Mouse (Mus musculus) neural tube, embryonic 10.5 days (tissue): Measurements from ENCODE around the gene Foxm1.

Experiments
- DNase-seq: peaks from one replicate; pipeline ENCODE4 v3.0.0-alpha.2; 2017; ENCODE audit warnings: low spot score; ENCODE audit errors: extremely low spot score

The Foxm1 gene

GRCm38 (mm10) chr6:128362381-128363006, at the start of gene Foxm1, which contains the start of gene Rhno1:
TSS of gene Foxm1 (plus strand) at chr6:128362967.
TSS of gene Rhno1 (minus strand) at chr6:128362911.
- peak; percentile 92 for DNase-seq

- no peak for DNase-seq
Measured at GRCm38 (mm10) chr6:128314796-128315195, 48.0 kb upstream of the Foxm1 start.

GRCm38 (mm10) chr6:128315597-128315996, 47.2 kb upstream of the Foxm1 start:
- DNase-seq, result no peak

DNA sequence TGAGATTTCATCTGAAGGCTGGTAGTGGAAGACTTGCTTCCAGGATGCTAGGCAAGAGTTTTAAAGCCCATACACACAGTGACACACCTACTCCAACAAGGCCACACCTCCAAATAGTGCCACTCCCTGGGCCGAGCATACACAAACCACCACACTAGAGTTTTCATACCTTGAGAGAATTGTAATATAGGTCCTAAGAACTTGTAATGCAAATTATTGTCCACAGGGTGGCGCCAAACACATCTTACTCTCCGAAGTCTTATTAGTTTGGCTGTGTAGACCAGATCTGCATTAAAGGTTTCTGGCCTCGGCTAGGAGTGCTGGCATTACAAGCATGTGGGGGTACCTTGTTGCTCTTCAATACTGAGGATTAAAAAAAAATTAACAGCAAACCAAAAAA, 44.5 kb upstream of the Foxm1 start:
- DNase-seq, result peak; percentile 50

- peak; percentile 57 for DNase-seq
Measured at GRCm38 (mm10) chr6:128334397-128335124, 28.2 kb upstream of the Foxm1 start.

- DNase-seq, result no peak
Measured at GRCm38 (mm10) chr6:128337467-128337866, 25.3 kb upstream of the Foxm1 start.

DNA sequence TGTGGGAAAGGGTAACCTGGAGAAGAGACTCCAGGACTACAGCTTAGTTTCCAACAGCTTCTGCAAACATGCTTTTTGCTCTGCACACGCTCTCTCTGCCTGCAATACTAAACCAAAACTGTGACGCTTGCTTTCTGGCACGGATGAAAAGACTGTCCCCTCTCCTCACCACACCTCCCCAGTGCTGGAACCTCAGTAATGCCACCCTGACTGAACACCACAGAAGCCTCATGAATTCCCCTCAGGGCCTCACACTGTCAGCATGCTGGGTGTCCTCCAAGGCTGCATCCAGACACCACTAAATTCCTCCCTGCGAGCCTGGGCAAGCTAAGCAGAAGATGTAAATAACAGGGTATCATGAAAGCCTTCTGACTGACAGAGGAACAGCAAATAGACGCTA, 23.9 kb upstream of the Foxm1 start:
- DNase-seq, result no peak

GRCm38 (mm10) chr6:128341956-128342723, 20.6 kb upstream of the Foxm1 start:
- no peak for DNase-seq

- DNase-seq, result no peak
Measured at GRCm38 (mm10) chr6:128345623-128346022, 17.1 kb upstream of the Foxm1 start.

GRCm38 (mm10) chr6:128346782-128347181, 16.0 kb upstream of the Foxm1 start:
- no peak for DNase-seq

DNA sequence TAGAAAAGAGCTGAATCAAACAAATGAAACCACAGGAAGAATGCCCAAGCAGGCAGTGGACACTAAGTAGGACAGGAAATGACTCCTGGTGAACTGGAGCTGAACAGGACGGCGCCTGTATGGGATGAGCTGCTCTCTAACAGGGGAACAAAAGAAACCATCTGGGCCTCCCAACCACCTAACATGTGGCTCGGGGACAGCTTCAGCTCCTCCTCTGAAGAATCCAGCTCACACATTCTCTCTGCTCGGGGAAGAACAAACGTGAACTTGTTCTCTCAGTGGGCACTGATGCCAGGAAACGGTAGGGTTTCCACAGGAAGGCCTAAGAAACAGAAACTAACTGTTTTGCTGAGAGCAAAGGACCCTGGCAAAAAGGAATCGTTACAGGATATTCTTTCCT, 13.1 kb upstream of the Foxm1 start:
- DNase-seq, result no peak

DNA sequence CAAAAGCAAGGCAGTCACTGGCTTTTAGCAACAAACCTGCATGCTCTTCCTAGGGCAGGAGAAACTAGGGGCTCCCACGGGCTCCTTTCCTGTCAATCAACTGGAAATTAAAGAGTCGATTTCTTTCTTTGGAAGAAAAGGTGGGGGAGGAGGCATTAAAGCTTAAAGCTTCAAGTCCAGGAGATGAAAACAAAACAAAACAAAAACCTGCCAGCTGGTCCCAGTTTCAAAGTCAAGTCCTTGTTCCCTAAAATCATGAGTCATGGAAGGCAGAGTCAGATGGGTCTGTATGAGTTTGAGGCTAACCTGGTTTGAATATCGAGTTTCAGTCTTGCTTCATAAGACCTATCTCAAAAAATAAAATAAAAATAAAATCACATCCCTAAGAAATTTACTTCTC, 8.6 kb upstream of the Foxm1 start:
- no peak for DNase-seq

DNA sequence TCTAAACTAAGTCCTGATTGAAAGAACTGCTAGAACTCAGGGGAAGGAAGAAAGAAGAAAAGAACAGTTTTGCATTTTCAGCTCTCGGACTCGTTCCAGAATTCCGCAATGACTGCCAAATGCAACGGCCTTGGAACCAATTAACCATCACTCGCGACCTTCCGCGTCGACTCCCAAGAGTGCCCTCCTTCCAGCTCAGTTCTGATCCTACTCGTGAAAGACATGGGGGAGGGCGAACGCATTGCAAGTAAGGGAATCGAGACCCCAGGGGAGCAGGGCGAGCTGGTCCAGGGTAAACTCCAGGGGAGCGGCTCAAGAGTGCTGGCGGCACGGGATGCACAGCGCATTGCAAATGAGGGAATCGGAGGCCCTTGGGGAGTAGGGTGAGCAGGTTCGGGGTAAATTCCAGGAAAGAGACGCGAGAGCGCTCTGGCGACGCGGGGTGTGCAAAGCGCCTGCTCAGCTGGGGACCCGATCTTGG, 7.5 kb upstream of the Foxm1 start:
- DNase-seq, result no peak

DNA sequence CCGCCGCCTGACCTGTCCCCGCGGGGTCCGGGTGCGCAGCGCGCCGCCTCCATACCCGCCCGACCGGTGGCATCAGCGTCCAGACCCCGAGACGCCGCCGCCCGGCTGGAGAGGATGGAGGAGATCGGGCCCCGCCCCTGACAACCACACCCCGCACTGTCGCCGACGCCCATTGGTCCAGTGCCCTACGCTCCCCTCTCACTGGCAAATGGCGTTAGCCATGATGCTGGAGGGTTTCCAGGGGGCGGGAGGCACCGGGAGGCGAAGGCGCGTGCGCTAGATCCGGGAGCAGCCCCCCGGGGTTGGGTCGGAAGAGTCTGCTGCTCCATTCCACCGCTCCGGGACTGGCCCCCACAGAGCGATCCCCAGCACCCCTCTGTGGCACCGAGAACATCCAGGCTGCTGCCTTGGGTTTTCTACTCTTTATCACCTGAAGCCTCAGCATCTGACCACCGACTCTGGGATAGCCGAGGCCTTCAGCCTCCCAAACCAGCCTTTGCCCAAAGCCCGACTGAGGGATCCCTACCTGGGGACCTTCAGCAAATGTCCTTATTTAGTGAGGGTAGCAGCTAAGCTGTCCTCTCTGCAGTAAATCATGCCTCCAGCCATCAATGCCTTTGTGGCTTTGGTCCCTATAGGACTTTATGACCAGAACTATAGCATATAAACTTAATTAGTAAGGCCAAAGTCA, 6.9 kb upstream of the Foxm1 start, which contains the start of gene Tulp3:
TSS of gene Tulp3 (minus strand) at position 126 of the 691 bp plus-strand sequence.
- peak; percentile 100 for DNase-seq

GRCm38 (mm10) chr6:128358999-128359398, 3.8 kb upstream of the Foxm1 start:
- peak; percentile 61 for DNase-seq

DNA sequence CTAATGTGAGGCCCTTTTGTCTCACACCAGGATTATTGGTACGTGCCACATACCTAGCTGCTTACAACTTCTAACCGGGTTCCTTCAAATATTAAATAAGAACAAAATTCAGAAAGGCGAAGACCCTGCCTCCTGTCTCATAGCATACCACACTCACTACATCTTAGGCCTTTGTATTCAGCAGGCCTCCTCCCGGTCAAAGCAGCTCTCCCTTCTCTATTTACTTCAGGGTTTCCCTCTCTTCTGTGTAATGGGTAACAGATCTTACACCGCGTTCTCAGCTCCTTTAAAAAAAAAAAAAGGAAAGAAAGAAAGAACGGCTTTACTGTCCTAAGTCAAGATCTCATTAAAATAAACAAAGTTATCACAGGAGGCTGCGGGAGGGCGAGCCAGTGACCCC, 866 bp upstream of the Foxm1 start:
- no peak for DNase-seq

- peak; percentile 83 for DNase-seq
Measured at GRCm38 (mm10) chr6:128363007-128363825, 449 bp downstream of the Foxm1 start.

DNA sequence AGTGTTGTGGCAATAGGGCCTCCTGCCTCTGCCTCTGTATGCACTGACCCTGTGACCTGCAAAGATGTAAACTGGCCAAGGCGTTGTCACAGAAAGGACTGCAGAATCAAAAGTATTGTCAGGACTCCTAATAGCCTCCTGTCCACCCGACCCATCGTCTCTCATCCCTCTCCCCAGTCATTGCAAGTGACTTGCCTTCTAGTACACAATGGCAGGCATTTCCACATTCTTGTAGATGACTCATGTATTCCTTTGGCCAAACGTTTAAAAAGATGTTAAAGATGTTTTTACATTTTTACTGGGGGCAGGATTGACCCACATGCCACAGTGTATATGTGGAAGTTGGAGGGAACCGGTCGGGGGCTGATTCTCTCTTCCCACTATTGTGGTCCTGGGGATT, 2.0 kb downstream of the Foxm1 start:
- no peak for DNase-seq

- DNase-seq, result no peak
Measured at GRCm38 (mm10) chr6:128366466-128366865, 3.7 kb downstream of the Foxm1 start.

- DNase-seq, result no peak
Measured at GRCm38 (mm10) chr6:128370040-128370439, 7.3 kb downstream of the Foxm1 start.

- no peak for DNase-seq
Measured at GRCm38 (mm10) chr6:128375192-128375591, 12.4 kb downstream of the Foxm1 start, which contains the start of the genes Tex52 and Gm44596. TSS of gene Tex52 (plus strand) at chr6:128375456. TSS of gene Gm44596 (plus strand) at chr6:128375503.
